Mouse (Mus musculus) left cerebral cortex, adult 8-10 months (tissue): ENCODE measurements around the gene Ednra. TPM values are rescaled to one million over a fixed set of nuclear protein-coding genes. Genes with fewer than 3 reads are reported as not detected.
"Not testable (repeated sequence)": the region's sequence is repeated elsewhere in the genome, so short reads cannot be mapped to it uniquely, and the experiment has no call there.

Experiments used
- DNase-seq, 2 experiments: peaks; one replicate each; pipeline ENCODE4 v3.0.0; 2022; ENCODE audit warnings: low spot score in 2 of 2
- total RNA-seq, 4 experiments: library from RNA; stranded (reverse); gene quantifications; 2 replicates each; pipeline ENCODE4 v1.2.4; 2022

Ednra gene
- total RNA-seq, 4 experiments from 2014 or later = 2.9 to 3.3 (median 3.2) TPM

- no peak for DNase-seq
Measured at GRCm38 (mm10) chr8:77718933-77719332, 5.3 kb downstream of the Ednra start.

GRCm38 (mm10) chr8:77717036-77717435 lies 7.2 kb downstream of the Ednra start:
- DNase-seq = no peak

- no peak for DNase-seq
Measured at GRCm38 (mm10) chr8:77714455-77714854, 9.8 kb downstream of the Ednra start.

GRCm38 (mm10) chr8:77713688-77714087 lies 10.6 kb downstream of the Ednra start:
- DNase-seq = no peak

- no peak for DNase-seq
Measured at GRCm38 (mm10) chr8:77704768-77705167, 19.5 kb downstream of the Ednra start.

- no peak for DNase-seq
Measured at GRCm38 (mm10) chr8:77698028-77698427, 26.2 kb downstream of the Ednra start.

- no peak for DNase-seq
Measured at GRCm38 (mm10) chr8:77696182-77696581, 28.1 kb downstream of the Ednra start.

- no peak for DNase-seq
Measured at GRCm38 (mm10) chr8:77695486-77696058, 28.7 kb downstream of the Ednra start.

- no peak for DNase-seq
Measured at GRCm38 (mm10) chr8:77695070-77695469, 29.2 kb downstream of the Ednra start.

GRCm38 (mm10) chr8:77694588-77694987 lies 29.7 kb downstream of the Ednra start:
- no peak for DNase-seq

GRCm38 (mm10) chr8:77689421-77690059 lies 34.7 kb downstream of the Ednra start:
- not testable (repeated sequence) for DNase-seq

GRCm38 (mm10) chr8:77688978-77689377 lies 35.3 kb downstream of the Ednra start:
- DNase-seq = no peak

GRCm38 (mm10) chr8:77684372-77684771 lies 39.9 kb downstream of the Ednra start:
- DNase-seq = no peak

- no peak for DNase-seq
Measured at GRCm38 (mm10) chr8:77683356-77684106, 40.7 kb downstream of the Ednra start.

- DNase-seq = no peak
Measured at GRCm38 (mm10) chr8:77682008-77682934, 42.0 kb downstream of the Ednra start.

GRCm38 (mm10) chr8:77672036-77672435 lies 52.2 kb downstream of the Ednra start:
- DNase-seq = no peak

GRCm38 (mm10) chr8:77670612-77671363 lies 53.5 kb downstream of the Ednra start:
- DNase-seq = no peak

- no peak for DNase-seq
Measured at GRCm38 (mm10) chr8:77667916-77668315, 56.3 kb downstream of the Ednra start.

- no peak for DNase-seq
Measured at GRCm38 (mm10) chr8:77664901-77665300, 59.4 kb downstream of the Ednra start.

- DNase-seq = no peak
Measured at GRCm38 (mm10) chr8:77659534-77660080, 64.7 kb downstream of the Ednra start.
